Mouse (Mus musculus): ENCODE results near the gene Nr1h2.

The Nr1h2 gene

GRCm38 (mm10) chr7:44532918-44533745 lies 20.6 kb downstream of the Nr1h2 start:
- intact Hi-C loops (cut with DNase I): no loop called here

GRCm38 (mm10) chr7:44531946-44532732 lies 21.6 kb downstream of the Nr1h2 start, which contains the start of gene Spib:
TSS of gene Spib (minus strand) at chr7:44532071.
- intact Hi-C loops (cut with DNase I): no loop called here

DNA sequence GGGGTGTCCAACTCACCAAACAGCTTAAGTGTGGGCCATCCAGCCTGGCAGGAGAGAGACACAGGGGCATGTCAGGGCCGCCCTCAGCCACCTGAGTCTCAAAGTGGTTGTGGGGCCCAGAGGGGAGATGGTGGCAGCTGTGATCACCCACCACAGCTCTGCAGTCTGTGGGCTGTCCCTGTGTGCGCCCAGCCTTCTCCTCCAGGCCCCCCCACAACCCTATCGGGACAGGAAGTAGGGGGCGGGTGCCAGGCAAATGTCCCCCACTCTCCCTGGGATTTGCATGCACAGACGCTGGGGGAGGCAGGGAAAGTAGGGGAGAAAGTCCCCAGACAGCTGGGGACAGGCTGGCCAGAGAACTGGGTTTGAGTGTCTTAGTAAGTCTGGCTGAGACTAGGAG lies 22.5 kb downstream of the Nr1h2 start:
- intact Hi-C loops (cut with DNase I): no loop called here

DNA sequence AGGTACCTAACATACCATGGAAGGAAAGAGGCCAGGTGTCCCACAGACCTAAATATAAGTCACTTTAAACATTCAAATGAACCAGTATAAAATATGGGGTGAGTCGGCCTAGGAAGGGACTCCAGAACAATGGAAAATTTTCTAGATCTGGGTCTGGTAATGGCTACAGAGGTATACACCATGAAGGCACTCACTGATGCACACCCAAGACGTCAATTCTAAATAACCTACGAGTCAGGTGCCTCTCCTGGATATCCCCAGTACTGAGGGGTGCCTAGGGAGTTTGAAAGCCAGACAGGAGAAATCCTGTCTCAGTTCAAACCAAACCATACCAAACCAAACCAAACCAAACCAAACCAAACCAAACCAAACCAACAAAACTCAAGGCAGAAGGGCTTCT lies 23.2 kb downstream of the Nr1h2 start:
- intact Hi-C loops (cut with DNase I): no loop called here

DNA sequence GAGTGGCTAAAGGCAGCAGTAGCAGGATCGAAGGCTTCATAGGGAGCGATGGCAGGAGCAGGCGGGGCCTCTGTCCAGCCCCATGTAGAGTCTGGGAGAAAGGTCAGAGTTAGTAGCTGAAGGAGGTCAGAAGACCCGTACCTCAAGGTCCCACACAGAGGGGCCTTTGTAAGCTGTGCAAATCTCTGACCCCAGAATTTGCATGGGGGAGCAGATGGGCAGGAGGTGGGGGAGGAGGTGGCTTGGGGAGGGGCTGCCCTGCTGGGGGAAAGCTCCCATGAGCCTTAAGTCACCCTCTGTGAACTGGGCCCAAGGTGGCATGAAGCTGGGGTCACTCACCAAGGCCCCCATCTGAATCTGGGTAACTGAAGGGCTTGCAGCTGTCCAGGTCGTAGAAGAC lies 24.2 kb downstream of the Nr1h2 start:
- intact Hi-C loops (cut with DNase I): loop anchor here (10.0 kb wide), 1 partner anchor 125 kb away; no protein-coding TSS in a partner anchor

- intact Hi-C loops (cut with DNase I): loop anchor here (10.0 kb wide), 1 partner anchor 127 kb away; no protein-coding TSS in a partner anchor
Measured at GRCm38 (mm10) chr7:44527483-44528398, 26.0 kb downstream of the Nr1h2 start.

DNA sequence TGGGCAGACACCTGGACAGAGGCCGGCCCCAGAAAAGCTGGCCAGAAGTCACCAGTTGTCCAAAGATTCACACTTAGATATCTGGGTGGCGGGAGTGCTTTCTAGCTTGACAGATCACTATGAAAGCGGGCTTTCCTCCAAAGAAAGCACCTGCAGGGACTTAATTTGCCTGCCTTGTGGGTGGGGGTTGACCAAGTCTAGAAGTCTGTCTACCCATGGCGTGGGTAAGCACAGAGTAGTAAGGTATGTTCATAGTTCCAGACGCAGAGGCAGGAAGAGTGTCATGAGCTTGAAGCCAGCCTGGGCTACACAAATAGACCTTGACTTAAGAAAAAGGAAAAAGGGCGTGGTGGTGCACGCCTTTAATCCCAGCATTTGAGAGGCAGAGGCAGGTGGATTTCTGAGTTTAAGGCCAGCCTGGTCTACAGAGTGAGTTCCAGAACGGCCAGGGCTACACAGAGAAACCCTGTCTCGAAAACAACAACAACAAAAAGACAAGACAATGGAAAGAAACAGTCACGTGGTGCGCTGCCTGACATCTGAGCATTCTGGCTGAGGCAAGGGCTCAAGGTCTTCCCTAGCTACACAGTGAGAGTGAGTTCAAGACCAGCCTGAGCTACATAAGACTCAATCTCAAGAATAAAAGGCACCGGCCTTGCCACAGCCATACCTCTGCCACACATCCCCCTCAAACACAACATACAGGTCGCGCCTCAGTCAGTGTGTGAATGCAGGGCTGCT lies 27.2 kb downstream of the Nr1h2 start:
- intact Hi-C loops (cut with DNase I): loop anchor here (10.0 kb wide), 1 partner anchor 128 kb away; no protein-coding TSS in a partner anchor

DNA sequence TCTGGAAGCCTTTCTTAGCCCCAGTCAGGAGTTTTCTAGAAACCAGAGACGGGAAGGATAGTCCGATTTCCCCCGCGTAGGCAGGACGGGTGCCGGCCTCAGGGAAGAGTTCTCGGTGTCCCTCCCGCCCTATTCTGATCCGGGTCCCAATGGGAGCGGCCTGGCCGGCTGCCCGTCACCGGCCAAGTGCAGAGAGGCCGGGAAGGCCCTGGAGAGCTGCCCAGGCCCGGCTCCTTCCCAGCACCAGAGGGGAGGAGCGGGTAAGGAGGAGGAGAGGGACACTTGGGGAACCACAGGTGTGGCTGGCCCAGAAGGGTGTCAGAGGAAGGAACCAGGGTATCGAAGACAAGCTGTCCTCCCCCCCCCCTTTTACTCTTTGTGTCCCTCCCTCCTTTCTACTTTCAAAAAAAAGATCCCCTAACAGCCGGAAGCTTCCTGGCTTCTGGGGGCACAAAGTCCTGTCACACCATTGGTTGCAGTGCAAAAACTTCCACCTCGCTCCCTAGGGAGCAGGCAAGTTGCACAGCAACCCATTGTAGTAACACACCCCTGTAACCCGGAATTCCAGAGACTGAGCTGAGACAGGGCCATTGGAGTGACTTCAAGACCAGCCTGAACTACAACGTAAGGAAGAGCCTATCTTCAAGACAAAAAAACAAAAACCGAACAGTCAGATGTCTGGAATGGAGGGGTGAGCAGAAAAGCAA lies 28.5 kb downstream of the Nr1h2 start:
- intact Hi-C loops (cut with DNase I): loop anchor here (10.0 kb wide), 1 partner anchor 130 kb away; no protein-coding TSS in a partner anchor

DNA sequence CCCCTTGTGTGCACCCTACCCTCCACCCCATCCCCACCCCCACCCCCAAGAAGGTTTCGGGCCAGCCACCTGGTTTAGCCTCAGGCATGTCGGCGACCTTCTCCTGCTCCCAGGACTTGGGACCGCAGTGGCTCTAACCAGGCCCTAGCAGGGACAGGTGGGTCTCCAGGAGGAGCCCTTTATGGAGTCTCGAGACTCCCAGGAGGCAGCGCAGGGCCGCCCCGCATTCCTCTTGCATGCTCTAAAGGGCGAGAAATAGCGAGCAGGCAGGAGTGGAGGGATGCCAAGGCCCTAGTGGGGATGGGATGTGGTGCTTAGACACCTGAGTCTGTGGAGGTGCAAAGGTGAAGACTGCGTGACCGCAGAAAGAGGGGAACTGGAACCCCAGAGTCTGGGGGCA lies 29.2 kb downstream of the Nr1h2 start, which contains the start of gene Mybpc2:
Gene Mybpc2 (minus strand): TSS at position 155 of the 400 bp plus-strand sequence.
- intact Hi-C loops (cut with DNase I): loop anchor here (5.0 to 10.0 kb wide), 2 partner anchors 38 to 130 kb away; no protein-coding TSS in a partner anchor

GRCm38 (mm10) chr7:44523056-44523455 lies 30.7 kb downstream of the Nr1h2 start:
- intact Hi-C loops (cut with DNase I): loop anchor here (5.0 to 10.0 kb wide), 2 partner anchors 39 to 132 kb away; no protein-coding TSS in a partner anchor

- intact Hi-C loops (cut with DNase I): loop anchor here (5.0 to 10.0 kb wide), 2 partner anchors 41 to 133 kb away; no protein-coding TSS in a partner anchor
Measured at GRCm38 (mm10) chr7:44521710-44522109, 32.0 kb downstream of the Nr1h2 start.

DNA sequence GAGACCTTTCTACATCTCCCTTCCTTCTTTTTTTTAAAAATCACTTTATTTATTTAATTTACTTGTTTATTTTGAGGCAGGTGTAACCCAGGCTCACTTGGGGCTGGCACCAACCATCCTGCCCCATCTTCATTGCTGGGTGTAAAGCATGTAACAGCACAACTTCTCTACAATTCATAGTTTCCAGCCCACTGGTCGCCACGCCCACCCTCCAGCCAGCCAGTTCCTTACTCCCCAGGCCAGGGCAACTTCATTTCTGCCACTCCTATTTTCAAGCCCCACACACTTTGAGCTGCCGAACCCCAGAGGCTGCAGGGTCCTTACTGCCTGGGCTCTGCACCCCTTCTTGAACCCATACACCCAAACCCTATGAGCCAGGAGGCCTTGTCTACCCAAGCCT lies 32.8 kb downstream of the Nr1h2 start:
- intact Hi-C loops (cut with DNase I): loop anchor here (5.0 to 10.0 kb wide), 2 partner anchors 41 to 134 kb away; no protein-coding TSS in a partner anchor

GRCm38 (mm10) chr7:44519240-44519913 lies 34.4 kb downstream of the Nr1h2 start:
- intact Hi-C loops (cut with DNase I): no loop called here

DNA sequence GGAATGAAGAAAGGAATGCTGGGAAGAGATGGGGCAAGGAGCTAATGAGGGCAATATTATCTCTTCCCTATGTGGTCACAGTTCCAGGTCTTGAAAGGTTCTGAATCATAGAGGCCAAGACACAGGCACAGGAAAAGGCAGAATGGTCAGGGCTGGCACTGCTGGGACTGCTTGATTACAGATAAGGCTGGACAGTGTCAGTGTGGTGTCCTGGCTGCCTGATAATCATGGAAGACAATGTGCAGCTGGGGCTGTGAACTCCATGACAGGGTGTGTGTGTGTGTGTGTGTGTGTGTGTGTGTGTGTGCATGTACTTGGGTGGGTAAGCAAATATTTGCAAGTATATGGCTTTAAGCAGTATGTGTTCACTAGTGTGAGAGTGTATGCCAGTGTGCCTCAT lies 46.3 kb downstream of the Nr1h2 start:
- intact Hi-C loops (cut with DNase I): no loop called here

DNA sequence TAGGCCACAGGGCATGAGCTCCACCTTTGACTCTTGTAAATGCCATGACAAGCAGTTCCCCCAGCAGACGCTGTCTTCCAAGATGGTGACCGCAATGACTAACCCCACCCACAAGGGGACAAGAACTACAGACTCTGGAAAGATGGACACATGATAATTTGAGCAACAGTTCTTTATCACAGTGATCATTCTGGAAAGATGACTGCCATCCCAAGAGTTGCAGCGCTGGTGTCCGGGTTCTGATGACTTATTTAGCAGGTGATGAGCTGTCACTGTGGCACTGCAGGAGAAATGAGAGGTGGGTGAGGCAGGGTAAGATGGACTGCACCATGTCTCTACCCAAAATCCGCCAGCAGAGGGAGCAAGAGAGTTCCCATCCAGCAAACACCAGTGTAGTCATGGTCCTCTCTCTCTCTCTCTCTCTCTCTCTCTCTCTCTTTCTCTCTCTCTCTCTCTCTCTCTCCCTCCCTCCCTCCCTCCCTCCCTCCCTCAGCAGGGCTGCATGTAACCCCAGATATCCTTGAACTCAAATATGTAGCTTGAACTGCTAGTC lies 52.1 kb downstream of the Nr1h2 start:
- intact Hi-C loops (cut with DNase I): loop anchor here (2.0 kb wide), 1 partner anchor 59 kb away; no protein-coding TSS in a partner anchor

DNA sequence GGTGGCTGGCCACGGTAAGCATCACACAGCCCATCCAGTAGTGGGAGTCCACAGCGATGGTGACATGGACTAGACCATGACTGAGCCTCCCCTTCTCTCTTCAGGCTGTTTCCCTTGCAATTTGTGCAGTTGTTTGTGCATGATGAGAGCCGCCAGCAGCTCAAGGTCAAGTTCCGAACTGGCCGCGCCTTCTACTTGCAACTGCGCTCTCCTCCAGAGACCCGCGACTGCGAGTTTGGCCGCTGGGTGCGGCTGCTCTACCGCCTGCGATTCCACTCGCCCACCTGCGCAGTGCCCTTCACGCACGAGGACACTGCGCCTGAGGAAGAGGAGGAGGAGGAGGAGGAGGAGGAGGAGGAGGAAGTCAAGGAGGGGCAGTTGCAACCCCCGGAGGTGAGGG lies 53.7 kb downstream of the Nr1h2 start:
- intact Hi-C loops (cut with DNase I): no loop called here

Data from adrenal gland (tissue).